Mouse (Mus musculus) thymus, adult 18-20 months (tissue): Measurements from ENCODE around the gene Cnr2.

Experiments used
- DNase-seq, 2 experiments: peaks; one replicate each; pipeline ENCODE4 v3.0.0; 2022; ENCODE audit warnings: mixed read lengths in 2 of 2

The Cnr2 gene

GRCm38 (mm10) chr4:135876583-135877020, 18.6 kb upstream of the Cnr2 start:
- peak; percentile 68 to 87 for DNase-seq

- no peak for DNase-seq
These were observed 17.5 kb upstream of the Cnr2 start for GRCm38 (mm10) chr4:135877742-135878141.

GRCm38 (mm10) chr4:135879021-135879420, 16.2 kb upstream of the Cnr2 start:
- DNase-seq, result no peak

GRCm38 (mm10) chr4:135880018-135880417, 15.2 kb upstream of the Cnr2 start:
- no peak for DNase-seq

- DNase-seq, result no peak
These were observed 14.6 kb upstream of the Cnr2 start for GRCm38 (mm10) chr4:135880576-135880975.

- DNase-seq, result no peak
These were observed 13.2 kb upstream of the Cnr2 start for GRCm38 (mm10) chr4:135882023-135882422.

- no peak for DNase-seq
These were observed 11.8 kb upstream of the Cnr2 start for GRCm38 (mm10) chr4:135883401-135883851.

GRCm38 (mm10) chr4:135883881-135884516, 11.2 kb upstream of the Cnr2 start:
- no peak for DNase-seq

GRCm38 (mm10) chr4:135884531-135884930, 10.7 kb upstream of the Cnr2 start:
- no peak for DNase-seq

- DNase-seq, result no peak
These were observed 9.5 kb upstream of the Cnr2 start for GRCm38 (mm10) chr4:135885676-135886075.

- DNase-seq, result no peak
These were observed 9.0 kb upstream of the Cnr2 start for GRCm38 (mm10) chr4:135886184-135886583.

GRCm38 (mm10) chr4:135888448-135889057, 6.6 kb upstream of the Cnr2 start:
- DNase-seq, result peak in 1 of 2 experiments; percentile 3

GRCm38 (mm10) chr4:135889146-135889883, 5.9 kb upstream of the Cnr2 start:
- DNase-seq, result no peak

GRCm38 (mm10) chr4:135889884-135890283, 5.3 kb upstream of the Cnr2 start:
- peak; percentile 54 to 71 for DNase-seq

- DNase-seq, result no peak
These were observed 3.7 kb upstream of the Cnr2 start for GRCm38 (mm10) chr4:135891539-135891938.

- DNase-seq, result no peak
These were observed 2.3 kb upstream of the Cnr2 start for GRCm38 (mm10) chr4:135892884-135893283.

GRCm38 (mm10) chr4:135896157-135896556, 963 bp downstream of the Cnr2 start:
- no peak for DNase-seq

GRCm38 (mm10) chr4:135898380-135899049, 3.3 kb downstream of the Cnr2 start:
- DNase-seq, result peak; percentile 50 to 70

GRCm38 (mm10) chr4:135899050-135899448, 3.9 kb downstream of the Cnr2 start:
- DNase-seq, result no peak

GRCm38 (mm10) chr4:135900008-135900407, 4.8 kb downstream of the Cnr2 start:
- DNase-seq, result no peak

GRCm38 (mm10) chr4:135902606-135903242, 7.5 kb downstream of the Cnr2 start:
- DNase-seq, result no peak

GRCm38 (mm10) chr4:135904810-135905209, 9.6 kb downstream of the Cnr2 start:
- DNase-seq, result no peak

GRCm38 (mm10) chr4:135906633-135907032, 11.4 kb downstream of the Cnr2 start:
- DNase-seq, result no peak
